Mouse (Mus musculus): ENCODE results near the gene Phb2.

- TF ChIP-seq CTCF (IDR thresholded peaks at IDR 0.05 in 2 of 3, conservative IDR thresholded peaks at IDR 0.05 in 1 of 3; ENCODE audit: control insufficient read depth in 1 of 3, insufficient read depth in 1 of 3, low read depth in 2 of 3, low read length in 3 of 3, poor library complexity in 1 of 3, severe bottlenecking in 1 of 3) (no peak), E2F4 (IDR thresholded peaks at IDR 0.05; ENCODE audit: borderline replicate concordance, low read depth, low read length) (no peak), MYC (IDR thresholded peaks at IDR 0.05; ENCODE audit: low read depth, low read length) (no peak), MAZ (IDR thresholded peaks at IDR 0.05; ENCODE audit: low read depth, low read length) (no peak), POLR2A (IDR thresholded peaks at IDR 0.05; ENCODE audit: control insufficient read depth in 1 of 2, insufficient read depth in 1 of 2, low read depth in 1 of 2, low read length in 2 of 2, poor library complexity in 1 of 2) (no peak; a peak in 1 of 4 replicates), BHLHE40 (IDR thresholded peaks at IDR 0.05; ENCODE audit: borderline replicate concordance, low read depth, low read length) (no peak)
Observed at GRCm38 (mm10) chr6:124696441-124697150, 15.5 kb upstream of the Phb2 start.
